Mouse (Mus musculus): Measurements from ENCODE around the gene Rexo2. TPM values are rescaled to one million over a fixed set of nuclear protein-coding genes. Genes with fewer than 3 reads are reported as not detected.
"Not testable (repeated sequence)": the region's sequence is repeated elsewhere in the genome, so short reads cannot be mapped to it uniquely, and the experiment has no call there.

The Rexo2 gene
- 99.8 and 105 TPM in 2 replicates for polyA plus RNA-seq (2015; fragmentation: Nextera tagmentation; extraction: Ambion mirVana)

DNA sequence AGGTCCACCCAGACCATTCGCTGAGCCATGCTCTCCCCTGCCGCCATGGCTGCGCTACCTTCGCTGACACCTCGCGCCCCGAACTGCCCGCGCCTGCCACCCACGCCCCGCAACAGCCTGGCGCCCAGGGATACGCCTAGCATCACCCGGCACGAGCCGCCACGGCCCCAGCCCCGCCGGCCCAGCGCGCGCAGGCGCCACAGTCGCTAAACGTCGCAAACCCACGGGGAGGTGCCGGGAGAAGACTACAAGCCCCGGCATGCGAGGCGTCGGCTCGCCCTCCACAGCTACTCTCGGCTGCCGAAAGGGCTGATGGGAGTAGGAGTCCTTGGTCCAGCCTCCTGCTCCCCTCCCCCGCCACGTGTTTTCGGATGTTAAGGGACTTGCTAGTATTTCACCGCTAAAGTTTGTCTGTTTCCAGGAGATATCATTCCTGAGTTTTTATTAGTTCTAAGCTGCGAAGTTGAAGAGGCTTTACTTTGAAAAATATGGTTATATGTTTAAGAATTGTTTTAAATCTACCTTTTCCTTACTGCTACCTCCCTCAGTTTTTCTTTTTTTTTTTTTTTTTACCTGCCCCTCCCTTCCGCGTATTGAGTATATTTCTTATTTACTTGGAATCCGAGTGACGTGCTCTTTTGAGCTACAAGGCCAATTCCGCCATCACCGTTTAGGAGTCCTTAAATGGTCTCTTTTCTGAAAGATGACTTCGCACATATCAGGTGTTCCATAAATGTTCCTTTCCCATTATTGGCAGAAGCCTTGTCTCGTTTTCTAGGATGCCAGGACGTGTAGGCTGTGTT lies at the start of gene Rexo2:
TSS of gene Rexo2 (minus strand) at position 213 of the 803 bp plus-strand sequence.
- H3K4me3 ChIP-seq = peak within 1 kb of the TSS; percentile 92
- peak within 1 kb of the TSS; percentile 84 for H3K9ac ChIP-seq
- peaks cover 14% of the 10 kb centered on the region for H3K36me3 ChIP-seq (ENCODE audit: poor library complexity, severe bottlenecking)
- peaks cover 14% of the 10 kb centered on the region for H3K4me1 ChIP-seq
- H3K27me3 ChIP-seq = no peaks in the 10 kb centered on the region
- 1% methylated on average over 49 of the region's 49 CpGs for WGBS
- H3K4me2 ChIP-seq = peak within 1 kb of the TSS; percentile 94
- H3K9me3 ChIP-seq (replicated peaks) = no peaks in the 10 kb centered on the region
- no peak within 1 kb of the TSS for H3K27ac ChIP-seq
- ATAC-seq = peak; percentile 99

GRCm38 (mm10) chr9:48526520-48526919 lies 46.1 kb upstream of the Rexo2 start:
- H3K4me1 ChIP-seq = no peaks in the 10 kb centered on the region
- H3K27me3 ChIP-seq = no peaks in the 10 kb centered on the region
- 88% methylated on average over 4 of the region's 4 CpGs for WGBS
- ATAC-seq = no peak
- H3K9me3 ChIP-seq (replicated peaks) = no peaks in the 10 kb centered on the region
- H3K4me3 ChIP-seq = no peak overlapping the region
- no peaks in the 10 kb centered on the region for H3K36me3 ChIP-seq (ENCODE audit: poor library complexity, severe bottlenecking)
- H3K4me2 ChIP-seq = no peak overlapping the region
- no peak overlapping the region for H3K9ac ChIP-seq
- H3K27ac ChIP-seq = no peak overlapping the region

GRCm38 (mm10) chr9:48525566-48525965 lies 45.1 kb upstream of the Rexo2 start:
- Histone ChIP-seq H3K4me2 (no peak overlapping the region), H3K4me1 (no peaks in the 10 kb centered on the region), H3K9me3 (replicated peaks) (no peaks in the 10 kb centered on the region), H3K4me3 (no peak overlapping the region), H3K27me3 (no peaks in the 10 kb centered on the region), H3K27ac (no peak overlapping the region), H3K9ac (no peak overlapping the region), H3K36me3 (ENCODE audit: poor library complexity, severe bottlenecking) (no peaks in the 10 kb centered on the region)
- WGBS = 28% methylated on average over 1 of the region's 1 CpGs
- no peak for ATAC-seq

DNA sequence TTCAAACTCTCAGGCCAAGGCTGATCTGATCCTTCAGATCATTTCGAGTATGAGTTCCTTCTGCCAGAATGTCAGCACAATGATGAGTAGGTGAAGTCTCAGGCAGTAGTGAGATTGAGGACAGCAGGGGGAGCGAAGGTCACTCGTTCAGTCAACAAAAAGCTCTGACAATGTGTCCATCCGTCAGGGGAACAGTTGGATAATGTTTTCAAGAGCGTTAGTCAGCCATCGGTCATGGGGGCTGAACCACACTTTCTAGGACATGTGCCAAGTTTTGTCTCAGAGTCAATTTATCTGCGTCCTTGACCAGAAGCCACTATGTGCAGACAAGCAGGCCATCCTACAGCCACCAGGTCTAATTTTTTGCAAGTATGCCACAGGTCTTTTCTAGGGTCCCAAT lies 40.0 kb upstream of the Rexo2 start:
- 42% methylated on average over 5 of the region's 7 CpGs for WGBS
- ATAC-seq = not testable (repeated sequence)

GRCm38 (mm10) chr9:48517372-48518130 lies 37.1 kb upstream of the Rexo2 start:
- H3K4me1 ChIP-seq = peaks cover 16% of the 10 kb centered on the region
- H3K9ac ChIP-seq = peak overlapping the region; percentile 35
- no peaks in the 10 kb centered on the region for H3K27me3 ChIP-seq
- ATAC-seq = peak; percentile 87
- H3K4me3 ChIP-seq = peak overlapping the region; percentile 16
- H3K36me3 ChIP-seq (ENCODE audit: poor library complexity, severe bottlenecking) = no peaks in the 10 kb centered on the region
- H3K4me2 ChIP-seq = peak overlapping the region; percentile 48
- 17% methylated on average over 19 of the region's 19 CpGs for WGBS
- H3K27ac ChIP-seq = peak overlapping the region; percentile 93
- no peaks in the 10 kb centered on the region for H3K9me3 ChIP-seq (replicated peaks)

More for the DNA sequence above, 40.0 kb upstream of the Rexo2 start:
- not testable (repeated sequence) for H3K9me3 ChIP-seq (replicated peaks); H3K36me3 ChIP-seq (ENCODE audit: poor library complexity, severe bottlenecking); H3K9ac ChIP-seq; H3K27ac ChIP-seq; H3K4me2 ChIP-seq; H3K27me3 ChIP-seq; H3K4me3 ChIP-seq
- peaks cover 16% of the 10 kb centered on the region for H3K4me1 ChIP-seq

DNA sequence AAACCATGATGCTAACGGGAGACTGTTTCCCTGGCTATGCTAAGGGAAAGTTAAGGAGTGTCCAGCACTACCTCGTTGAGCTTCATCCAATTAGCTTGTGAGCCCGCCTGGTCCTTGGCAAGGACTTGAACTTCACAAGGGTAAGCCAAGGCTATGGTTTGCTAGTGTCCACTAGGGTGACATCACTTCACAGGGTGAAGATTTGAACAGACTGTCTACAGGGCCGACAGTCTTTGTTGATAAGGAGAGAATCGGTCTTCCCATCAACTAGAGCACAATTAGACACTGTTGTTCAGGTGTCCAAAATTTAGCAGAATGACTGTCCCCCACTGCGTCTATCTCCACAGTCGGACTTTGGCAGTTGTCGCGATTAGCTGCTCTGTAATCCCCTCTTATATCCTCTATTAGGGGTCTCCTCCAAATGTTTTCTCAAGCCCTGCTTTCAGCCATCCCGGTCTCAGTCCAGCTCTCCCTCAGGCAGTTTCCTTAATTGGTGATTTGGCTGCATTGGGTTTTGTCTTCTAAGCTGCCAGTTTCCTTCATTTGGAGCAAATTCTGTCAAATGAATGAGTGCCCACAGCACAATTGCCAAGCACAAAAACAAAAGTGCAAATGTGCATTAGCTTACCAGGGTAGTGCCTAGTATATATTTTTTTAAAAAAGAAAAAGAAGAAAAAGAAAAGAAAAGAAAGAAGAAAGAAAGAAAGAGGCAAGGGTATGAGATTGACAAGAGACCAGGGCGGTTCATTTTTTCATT lies 36.4 kb upstream of the Rexo2 start:
- Histone ChIP-seq H3K9me3 (replicated peaks) (no peaks in the 10 kb centered on the region), H3K9ac (peak overlapping the region; percentile 35; the same call in 1 of the 2 replicates), H3K36me3 (ENCODE audit: poor library complexity, severe bottlenecking) (no peaks in the 10 kb centered on the region), H3K27ac (peak overlapping the region; percentile 93), H3K4me1 (peaks cover 16% of the 10 kb centered on the region), H3K27me3 (no peaks in the 10 kb centered on the region), H3K4me2 (peak overlapping the region; percentile 48), H3K4me3 (no peak overlapping the region)
- WGBS = 25% methylated on average over 11 of the region's 11 CpGs
- ATAC-seq = peak; percentile 92

GRCm38 (mm10) chr9:48515332-48515731 lies 34.9 kb upstream of the Rexo2 start:
- 58% methylated on average over 1 of the region's 1 CpGs for WGBS
- H3K4me1 ChIP-seq = peaks cover 16% of the 10 kb centered on the region
- no peaks in the 10 kb centered on the region for H3K36me3 ChIP-seq (ENCODE audit: poor library complexity, severe bottlenecking)
- H3K9me3 ChIP-seq (replicated peaks) = no peaks in the 10 kb centered on the region
- no peak overlapping the region for H3K4me2 ChIP-seq
- no peaks in the 10 kb centered on the region for H3K27me3 ChIP-seq
- no peak for ATAC-seq
- H3K27ac ChIP-seq = no peak overlapping the region
- H3K9ac ChIP-seq = no peak overlapping the region
- no peak overlapping the region for H3K4me3 ChIP-seq

GRCm38 (mm10) chr9:48510134-48510533 lies 29.7 kb upstream of the Rexo2 start:
- H3K4me1 ChIP-seq = no peaks in the 10 kb centered on the region
- no peak for ATAC-seq
- H3K9ac ChIP-seq = no peak overlapping the region
- no peak overlapping the region for H3K4me3 ChIP-seq
- no peaks in the 10 kb centered on the region for H3K36me3 ChIP-seq (ENCODE audit: poor library complexity, severe bottlenecking)
- H3K27ac ChIP-seq = no peak overlapping the region
- H3K9me3 ChIP-seq (replicated peaks) = no peaks in the 10 kb centered on the region
- WGBS = 83% methylated on average over 5 of the region's 5 CpGs
- H3K27me3 ChIP-seq = no peaks in the 10 kb centered on the region
- no peak overlapping the region for H3K4me2 ChIP-seq

DNA sequence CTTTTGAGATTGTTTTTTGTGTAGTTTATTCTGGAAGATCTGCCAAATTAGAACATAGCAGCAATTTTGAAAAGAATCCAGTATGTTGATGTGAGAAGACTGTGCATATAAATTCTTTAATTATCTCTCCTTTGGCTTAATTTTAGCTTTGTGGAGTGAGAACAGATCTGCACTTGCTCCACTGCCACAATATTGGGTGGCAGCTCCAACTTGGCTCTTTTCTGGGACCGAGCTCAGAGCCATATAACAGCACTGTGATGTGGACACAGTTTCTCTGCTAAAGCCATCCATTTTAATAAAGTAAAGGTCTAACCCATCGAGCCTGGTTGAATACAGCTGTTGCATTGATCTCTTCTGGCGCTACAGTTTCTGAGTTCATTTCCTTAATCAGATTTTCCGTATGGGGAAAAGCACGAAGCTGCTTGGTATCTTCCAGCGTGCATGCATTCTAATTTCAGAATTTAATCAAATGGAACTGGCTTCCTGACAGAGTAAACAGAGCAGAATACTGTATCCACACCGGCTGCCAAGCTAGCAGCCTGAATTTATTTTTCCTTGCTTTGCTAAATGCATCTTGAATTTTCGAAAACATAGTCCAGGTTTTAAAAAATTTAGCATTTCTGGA lies 24.4 kb upstream of the Rexo2 start:
- no peak for ATAC-seq
- no peaks in the 10 kb centered on the region for H3K9me3 ChIP-seq (replicated peaks)
- no peaks in the 10 kb centered on the region for H3K27me3 ChIP-seq
- 75% methylated on average over 8 of the region's 8 CpGs for WGBS
- no peaks in the 10 kb centered on the region for H3K4me1 ChIP-seq
- no peak overlapping the region for H3K4me3 ChIP-seq
- H3K4me2 ChIP-seq = no peak overlapping the region
- H3K36me3 ChIP-seq (ENCODE audit: poor library complexity, severe bottlenecking) = no peaks in the 10 kb centered on the region
- no peak overlapping the region for H3K9ac ChIP-seq
- no peak overlapping the region for H3K27ac ChIP-seq

GRCm38 (mm10) chr9:48503001-48503400 lies 22.6 kb upstream of the Rexo2 start:
- Histone ChIP-seq H3K36me3 (ENCODE audit: poor library complexity, severe bottlenecking) (no peaks in the 10 kb centered on the region), H3K9me3 (replicated peaks) (no peaks in the 10 kb centered on the region), H3K4me2 (no peak overlapping the region), H3K4me1 (no peaks in the 10 kb centered on the region), H3K9ac (no peak overlapping the region), H3K4me3 (no peak overlapping the region), H3K27ac (no peak overlapping the region), H3K27me3 (no peaks in the 10 kb centered on the region)
- no peak for ATAC-seq
- 80% methylated on average over 2 of the region's 2 CpGs for WGBS

GRCm38 (mm10) chr9:48501192-48501591 lies 20.8 kb upstream of the Rexo2 start:
- no peak overlapping the region for H3K27ac ChIP-seq
- H3K9me3 ChIP-seq (replicated peaks) = no peaks in the 10 kb centered on the region
- H3K4me2 ChIP-seq = no peak overlapping the region
- H3K27me3 ChIP-seq = no peaks in the 10 kb centered on the region
- 77% methylated on average over 7 of the region's 7 CpGs for WGBS
- no peaks in the 10 kb centered on the region for H3K36me3 ChIP-seq (ENCODE audit: poor library complexity, severe bottlenecking)
- peaks cover 2% of the 10 kb centered on the region for H3K4me1 ChIP-seq
- H3K4me3 ChIP-seq = no peak overlapping the region
- H3K9ac ChIP-seq = no peak overlapping the region
- ATAC-seq = no peak
